Mouse (Mus musculus): ENCODE data around the gene Trarg1.
"Not testable (repeated sequence)": the region's sequence is repeated elsewhere in the genome, so short reads cannot be mapped to it uniquely, and the experiment has no call there.

Trarg1 gene

DNA sequence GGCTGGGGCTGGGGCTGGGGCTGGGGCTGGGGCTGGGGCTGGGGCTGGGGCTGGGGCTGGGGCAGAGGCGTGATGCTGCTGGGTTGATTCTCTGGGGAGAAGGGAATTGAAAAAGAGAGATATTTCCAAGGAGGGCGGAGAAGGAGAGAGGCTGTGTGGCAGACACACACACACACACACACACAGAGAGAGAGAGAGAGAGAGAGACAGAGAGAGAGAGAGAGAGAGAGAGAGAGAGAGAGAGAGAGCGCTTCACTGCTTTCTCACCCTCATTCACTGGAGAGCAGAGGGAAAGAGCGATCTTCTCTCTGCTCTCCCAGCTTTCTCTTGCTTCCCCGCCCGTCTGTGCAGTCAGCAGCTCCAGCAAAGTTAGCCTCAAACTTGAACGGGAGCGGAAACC, at the start of gene Trarg1:
Gene Trarg1, plus strand, starts transcription at position 301 of the 400 bp plus-strand sequence.
- ATAC-seq (ENCODE audit: insufficient number of reproducible peaks, low FRiP score, low TSS enrichment), result not testable (repeated sequence)

DNA sequence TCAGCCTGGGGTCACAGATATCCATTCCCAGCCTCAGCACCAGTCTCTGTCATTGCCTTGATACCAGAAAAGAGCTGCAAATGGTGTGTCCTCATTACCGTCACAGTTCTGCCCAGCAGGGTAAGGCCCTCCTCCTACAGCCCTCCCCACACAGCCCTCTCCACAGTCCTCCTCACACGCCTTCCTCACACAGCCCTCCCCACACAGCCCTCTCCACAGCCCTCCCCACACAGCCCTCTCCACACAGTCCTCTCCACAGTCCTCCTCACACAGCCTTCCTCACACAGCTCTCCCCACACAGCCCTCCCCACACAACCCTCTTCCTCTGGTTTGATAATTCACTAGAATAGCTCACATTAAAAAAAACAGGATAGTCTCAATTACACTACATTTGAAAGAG, 49.6 kb upstream of the Trarg1 start:
- ATAC-seq (ENCODE audit: insufficient number of reproducible peaks, low FRiP score, low TSS enrichment), result no peak

DNA sequence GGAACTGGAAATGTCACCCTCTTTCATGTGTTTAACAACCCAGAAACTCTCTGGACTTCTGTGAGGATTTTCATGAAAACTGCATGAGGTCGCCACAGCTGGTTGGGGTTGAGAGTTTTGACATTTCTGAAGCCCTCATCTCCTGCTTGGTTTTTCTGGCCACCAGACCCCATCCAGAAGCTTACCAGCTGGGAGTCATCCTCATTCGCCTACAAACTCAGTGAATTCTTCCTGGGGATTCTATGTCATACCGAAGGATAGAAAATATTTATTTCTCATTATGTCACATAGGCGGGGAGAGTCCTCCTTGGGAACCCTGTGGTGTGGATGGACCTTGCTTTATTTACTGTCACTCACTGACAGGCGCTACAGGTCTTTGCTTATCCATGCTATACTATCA, 49.1 kb upstream of the Trarg1 start:
- ATAC-seq (ENCODE audit: insufficient number of reproducible peaks, low FRiP score, low TSS enrichment), result no peak

DNA sequence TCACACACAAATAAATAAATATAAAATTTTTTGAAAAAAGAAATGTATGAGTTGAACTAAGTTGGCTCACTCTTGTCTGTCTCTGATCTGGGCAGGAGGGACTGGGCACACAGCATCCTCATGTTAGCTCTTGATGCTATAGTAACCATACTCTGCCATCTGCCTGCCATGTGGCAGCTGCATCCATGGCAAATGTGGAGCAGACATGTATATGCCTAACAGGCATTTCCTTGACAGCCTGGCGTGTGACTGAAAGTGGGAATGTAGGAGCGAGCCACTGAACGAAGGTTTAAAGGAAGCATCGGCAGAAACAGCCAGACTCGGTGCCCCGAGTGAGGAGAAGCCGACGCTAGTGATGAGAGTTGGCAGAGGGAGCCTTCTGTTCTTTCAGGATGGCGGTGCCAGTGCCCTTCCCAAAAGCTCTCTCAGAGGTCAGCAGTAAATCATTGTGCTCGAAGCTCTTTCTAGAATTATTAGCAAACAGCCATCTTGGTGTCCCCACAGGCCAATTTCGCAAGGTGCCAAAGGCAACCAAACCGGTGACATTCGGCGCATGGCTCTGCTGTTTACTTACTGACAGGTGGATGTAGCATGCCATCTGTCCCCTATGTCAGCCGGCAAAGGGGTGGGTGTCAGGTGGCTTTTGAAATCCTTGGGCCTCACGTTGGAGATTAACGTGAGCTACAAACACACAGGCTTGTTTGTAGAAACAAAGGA, 40.2 kb upstream of the Trarg1 start:
- peak; percentile 40; the same call in 1 of the 2 replicates for ATAC-seq (ENCODE audit: insufficient number of reproducible peaks, low FRiP score, low TSS enrichment)

DNA sequence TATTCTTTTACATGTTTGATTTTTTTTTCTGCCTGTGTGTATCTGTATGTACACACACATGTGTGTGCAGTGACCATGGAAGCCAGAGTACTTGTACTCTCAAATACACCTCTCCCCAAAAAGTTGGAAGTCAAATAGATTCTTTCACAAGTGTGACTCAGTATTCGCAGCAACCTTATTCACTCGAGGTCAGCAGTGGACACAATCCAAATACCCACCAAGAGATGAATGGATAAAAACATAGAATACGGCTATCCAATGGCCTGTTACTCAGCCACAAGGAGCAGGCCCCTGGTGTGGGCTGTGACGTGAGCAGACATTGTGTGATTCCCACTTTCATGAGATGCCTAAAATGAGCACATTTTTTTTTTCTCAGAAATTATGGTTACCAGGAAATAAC, 39.4 kb upstream of the Trarg1 start:
- ATAC-seq (ENCODE audit: insufficient number of reproducible peaks, low FRiP score, low TSS enrichment), result no peak

DNA sequence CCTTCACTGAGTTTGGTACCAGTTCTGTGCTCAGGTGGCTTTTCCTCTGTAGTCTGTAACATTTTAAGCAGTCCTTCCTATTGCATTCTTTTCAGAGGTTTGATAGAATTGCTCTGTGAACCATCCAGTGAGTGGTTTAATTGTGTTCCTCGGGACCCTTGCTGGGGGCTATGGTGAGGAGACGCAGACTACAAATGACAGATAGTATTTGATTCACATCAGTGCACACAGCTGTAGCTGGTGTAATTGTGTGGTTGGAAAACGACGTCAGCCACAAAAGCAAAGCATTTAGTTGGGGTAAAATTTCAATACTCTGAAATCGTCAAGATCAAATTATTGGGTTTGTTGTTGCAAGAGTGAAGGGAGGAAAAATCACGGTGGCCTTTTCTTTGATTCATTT, 35.4 kb upstream of the Trarg1 start:
- ATAC-seq (ENCODE audit: insufficient number of reproducible peaks, low FRiP score, low TSS enrichment), result no peak

DNA sequence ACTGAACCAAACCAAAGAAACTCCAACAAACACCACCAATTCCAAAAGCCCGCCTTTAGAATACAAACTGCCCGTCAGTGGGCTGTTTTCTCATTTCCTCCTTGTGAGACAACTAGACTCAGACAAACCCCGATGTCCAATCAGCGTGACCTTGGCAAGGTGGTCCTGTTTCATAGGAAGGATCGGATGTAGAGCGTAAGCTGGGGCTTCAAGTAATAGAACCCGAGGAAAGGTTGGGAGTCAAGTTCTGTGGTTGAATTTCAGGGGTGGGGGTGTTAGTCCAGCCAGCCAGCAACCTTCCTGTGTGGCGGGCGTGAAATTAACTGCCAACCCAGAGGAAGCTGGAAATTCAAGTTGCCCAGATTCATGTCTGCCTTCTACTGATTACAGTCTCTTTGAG, 34.6 kb upstream of the Trarg1 start:
- ATAC-seq (ENCODE audit: insufficient number of reproducible peaks, low FRiP score, low TSS enrichment), result no peak

DNA sequence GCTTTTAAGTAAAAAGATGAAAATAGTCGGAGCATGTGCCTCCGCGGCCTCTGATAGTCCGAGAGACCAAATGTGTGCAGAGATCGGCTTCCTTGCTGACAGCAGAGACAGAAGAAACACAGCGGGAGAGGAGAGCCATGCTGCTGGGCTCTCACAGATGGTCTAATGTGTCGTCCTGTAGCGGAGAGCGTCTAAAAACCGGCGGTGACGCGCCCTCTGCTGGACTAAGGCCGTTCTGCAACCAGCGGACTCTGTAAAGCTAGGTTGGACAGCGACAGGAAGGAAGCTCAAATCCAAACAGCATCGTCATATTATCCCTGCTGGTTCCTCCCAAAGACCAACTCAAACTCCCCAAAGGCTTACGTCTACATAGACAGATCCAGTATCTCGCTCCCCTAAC, 33.7 kb upstream of the Trarg1 start:
- ATAC-seq (ENCODE audit: insufficient number of reproducible peaks, low FRiP score, low TSS enrichment), result peak; percentile 86

DNA sequence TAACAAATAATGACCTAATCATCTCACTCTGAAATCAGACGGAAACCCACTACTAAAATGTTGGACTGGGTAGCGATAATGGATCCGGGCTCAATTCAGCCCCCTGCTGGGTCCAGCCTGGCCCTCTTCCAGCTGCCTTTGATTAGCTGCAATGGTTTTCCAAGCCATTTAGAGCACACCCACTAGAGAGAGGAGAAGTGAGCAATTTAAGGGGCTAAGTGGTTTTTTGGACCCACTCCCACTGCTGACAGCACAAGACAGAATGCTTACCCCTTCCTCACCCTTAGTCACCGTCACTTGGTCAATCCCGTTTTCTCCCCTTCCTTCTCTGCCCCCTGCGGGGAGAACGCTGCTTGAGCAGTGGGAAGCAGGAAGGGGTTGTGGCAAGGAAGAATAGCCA, 32.5 kb upstream of the Trarg1 start:
- ATAC-seq (ENCODE audit: insufficient number of reproducible peaks, low FRiP score, low TSS enrichment), result no peak

DNA sequence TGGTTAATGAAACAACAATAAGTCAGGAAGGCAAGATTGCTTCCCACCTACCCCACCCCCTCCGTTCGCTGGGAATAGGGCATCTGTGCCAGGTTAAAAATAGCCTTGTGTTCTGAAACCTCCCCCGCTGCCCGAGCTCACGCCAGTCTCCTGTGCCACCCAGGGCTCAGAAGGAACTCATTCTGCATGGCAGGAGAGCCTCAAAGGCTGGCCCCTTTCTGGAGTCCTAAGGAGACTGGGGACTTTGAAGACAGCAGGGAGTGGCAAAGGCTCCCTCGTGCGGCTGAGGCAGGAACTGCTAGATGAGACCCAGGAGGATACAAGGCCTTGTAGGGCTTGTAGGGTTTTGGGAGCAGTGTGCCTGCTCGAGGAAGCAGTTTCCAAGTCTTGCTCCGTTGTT, 32.1 kb upstream of the Trarg1 start:
- no peak for ATAC-seq (ENCODE audit: insufficient number of reproducible peaks, low FRiP score, low TSS enrichment)

DNA sequence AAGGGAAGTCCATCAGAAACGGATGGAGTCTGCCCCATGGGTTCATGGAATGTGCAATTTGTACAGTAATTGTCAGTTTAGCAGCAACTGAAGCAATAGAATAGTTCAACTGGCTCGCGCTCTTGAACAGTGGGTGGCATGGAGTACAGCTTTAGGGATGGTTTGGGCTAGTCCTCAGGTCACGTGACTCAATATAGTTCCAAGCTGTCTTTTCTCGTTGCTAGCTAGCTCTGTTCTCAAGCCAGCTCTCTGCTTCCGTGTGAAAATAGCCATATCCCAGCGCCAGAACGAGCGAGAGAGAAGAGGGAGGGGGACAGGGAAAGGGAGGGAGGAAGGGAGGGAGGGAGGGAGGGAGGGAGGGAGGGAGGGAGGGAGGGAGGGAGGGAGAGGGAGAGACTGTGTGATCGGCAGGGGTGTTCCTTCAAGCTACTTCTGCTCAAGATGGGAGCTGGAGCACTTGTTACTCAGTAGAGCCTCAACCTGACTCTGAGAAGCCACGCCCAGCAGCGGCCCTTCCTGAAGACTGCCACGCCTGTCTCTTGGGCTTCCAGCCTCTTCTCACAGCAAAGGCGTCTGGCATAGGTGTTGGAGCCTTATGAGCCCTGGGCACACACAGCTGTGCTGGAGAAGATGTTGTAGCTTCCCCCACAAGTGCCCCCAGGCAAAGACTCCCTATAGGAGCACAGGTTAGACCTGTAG, 28.6 kb upstream of the Trarg1 start:
- ATAC-seq (ENCODE audit: insufficient number of reproducible peaks, low FRiP score, low TSS enrichment), result no peak

DNA sequence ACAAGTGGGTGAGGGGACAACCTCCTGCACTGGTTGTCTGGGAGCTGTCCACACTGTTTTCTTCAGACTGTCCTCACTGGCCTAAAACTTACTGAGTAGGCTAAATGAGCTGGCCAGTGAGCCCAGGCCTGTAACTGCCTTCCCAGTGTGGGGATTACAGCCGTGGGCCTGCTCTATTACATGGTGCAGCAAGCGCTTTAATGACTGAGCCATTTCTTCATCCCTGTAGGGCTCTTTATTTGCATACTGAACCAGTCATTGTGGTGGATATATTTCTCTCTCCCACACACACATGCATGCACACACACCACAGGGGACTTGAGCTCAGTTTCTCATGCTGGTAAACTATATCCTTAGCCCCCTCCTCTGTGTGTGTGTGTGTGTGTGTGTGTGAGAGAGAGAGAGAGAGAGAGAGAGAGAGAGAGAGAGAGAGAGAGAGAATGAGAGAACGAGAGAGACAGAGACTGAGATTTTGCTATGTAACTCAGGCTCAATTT, 26.7 kb upstream of the Trarg1 start:
- no peak for ATAC-seq (ENCODE audit: insufficient number of reproducible peaks, low FRiP score, low TSS enrichment)

DNA sequence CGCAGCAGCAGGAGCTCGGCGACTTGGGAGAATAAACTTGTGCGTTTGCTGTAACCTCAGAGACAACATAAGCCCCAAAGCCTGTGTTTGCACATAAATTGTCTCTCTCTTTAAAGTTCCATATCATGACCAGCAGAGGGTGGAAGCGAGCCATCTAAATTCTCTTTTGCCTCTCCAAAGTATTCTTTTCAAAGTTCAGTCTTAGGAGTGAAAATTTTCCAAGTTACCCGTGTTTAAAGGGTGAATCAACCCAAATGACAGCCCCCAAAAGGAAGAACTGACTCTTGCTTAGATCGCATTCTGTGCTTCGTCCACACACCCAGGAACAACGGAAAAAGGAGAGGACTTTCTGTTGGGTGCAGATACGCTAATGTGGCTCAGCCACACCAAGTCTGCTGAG, 24.5 kb upstream of the Trarg1 start:
- ATAC-seq (ENCODE audit: insufficient number of reproducible peaks, low FRiP score, low TSS enrichment), result no peak

DNA sequence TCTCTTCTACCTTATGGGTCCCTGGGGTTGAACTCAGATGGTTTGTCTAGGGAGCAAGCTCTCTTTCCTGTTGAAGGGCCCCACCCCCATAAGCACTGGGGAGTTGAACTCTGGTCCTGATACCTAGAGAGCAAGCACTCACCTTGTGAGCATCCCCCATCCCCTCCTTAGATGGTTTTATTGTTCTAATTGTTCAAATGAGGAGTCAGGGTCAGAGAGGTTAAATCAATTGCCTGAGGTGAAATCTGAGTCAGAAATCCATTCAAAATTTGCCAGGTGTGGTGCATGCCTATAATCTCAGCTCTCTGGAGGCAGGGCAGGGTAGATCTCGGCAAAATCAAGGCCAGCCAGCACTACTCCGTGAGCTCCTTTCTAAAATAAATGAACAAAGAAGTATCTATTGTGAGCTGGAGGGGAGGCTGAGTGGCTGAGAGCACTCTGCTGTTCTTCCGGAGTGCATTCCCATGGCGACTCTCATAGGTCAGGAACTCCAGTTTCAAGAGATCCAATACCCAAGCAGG, 22.1 kb upstream of the Trarg1 start:
- no peak for ATAC-seq (ENCODE audit: insufficient number of reproducible peaks, low FRiP score, low TSS enrichment)

DNA sequence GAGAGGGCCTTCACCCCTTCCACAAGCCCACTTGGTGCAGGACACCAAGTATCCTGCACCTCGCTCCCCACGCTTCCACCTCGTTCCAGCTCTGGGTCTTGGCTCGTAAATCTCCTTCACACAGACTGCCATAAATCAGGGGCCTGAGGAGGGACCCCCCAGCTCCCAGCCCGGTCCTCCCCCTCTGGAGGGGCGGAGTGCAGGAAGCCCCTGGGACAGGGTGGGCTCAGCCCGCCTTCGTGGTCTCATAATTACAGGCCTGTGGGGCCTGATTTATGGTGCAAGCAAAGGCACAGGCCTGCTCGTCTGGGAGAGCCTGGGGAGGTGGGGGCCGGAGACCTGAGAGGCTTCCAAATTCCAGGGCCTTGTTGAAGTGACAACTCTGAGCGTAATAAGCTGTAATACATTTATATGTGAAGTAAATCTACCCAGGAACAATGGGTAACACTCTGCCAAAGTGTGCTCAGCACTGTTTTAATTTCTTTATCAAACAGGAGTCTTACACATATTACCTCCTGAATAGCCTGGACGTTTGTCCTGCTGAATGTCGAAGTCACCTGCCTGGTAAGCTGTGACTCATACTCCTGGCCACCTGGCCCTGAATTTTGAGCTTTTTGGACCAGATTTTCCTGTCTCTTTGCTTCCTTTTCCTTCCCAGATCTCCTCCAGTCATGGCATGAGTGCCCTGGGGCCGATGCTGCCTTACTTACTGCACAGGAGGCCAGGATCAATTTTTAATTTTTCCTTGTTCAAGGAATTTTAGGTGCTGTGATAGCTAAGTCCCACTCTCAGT, 20.3 kb upstream of the Trarg1 start:
- peak; percentile 45; the same call in 1 of the 2 replicates for ATAC-seq (ENCODE audit: insufficient number of reproducible peaks, low FRiP score, low TSS enrichment)

DNA sequence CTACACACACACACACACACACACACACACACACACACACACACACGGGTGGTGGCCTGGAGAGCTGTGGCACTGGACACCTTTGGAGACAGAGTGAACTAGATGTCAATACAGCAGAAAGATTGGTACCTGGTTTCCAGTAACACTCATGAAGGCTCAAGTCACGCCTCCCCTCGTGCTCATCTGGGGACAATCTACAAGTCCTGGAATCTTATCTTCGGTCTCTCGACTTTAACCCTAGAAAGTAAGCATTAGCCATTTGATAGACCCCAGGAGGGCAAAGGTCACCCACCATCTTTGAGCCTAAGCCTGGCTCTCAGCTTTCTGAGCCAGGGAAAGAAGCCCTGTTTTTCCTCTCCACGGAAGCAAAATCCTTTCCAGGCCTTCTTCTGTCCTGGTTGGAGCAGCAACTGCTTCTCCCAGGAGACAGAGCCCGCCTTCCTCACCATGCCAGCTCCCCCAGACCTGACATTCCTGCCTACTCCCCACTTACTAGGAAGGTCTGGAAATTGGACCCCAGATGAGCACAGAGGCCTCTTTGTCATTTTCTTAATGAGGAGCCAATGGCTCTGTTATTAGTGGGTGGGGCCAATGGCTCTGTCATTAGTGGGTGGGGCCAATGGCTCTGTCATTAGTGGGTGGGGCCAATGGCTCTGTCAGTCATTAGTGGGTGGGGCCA, 17.7 kb upstream of the Trarg1 start:
- no peak for ATAC-seq (ENCODE audit: insufficient number of reproducible peaks, low FRiP score, low TSS enrichment)

DNA sequence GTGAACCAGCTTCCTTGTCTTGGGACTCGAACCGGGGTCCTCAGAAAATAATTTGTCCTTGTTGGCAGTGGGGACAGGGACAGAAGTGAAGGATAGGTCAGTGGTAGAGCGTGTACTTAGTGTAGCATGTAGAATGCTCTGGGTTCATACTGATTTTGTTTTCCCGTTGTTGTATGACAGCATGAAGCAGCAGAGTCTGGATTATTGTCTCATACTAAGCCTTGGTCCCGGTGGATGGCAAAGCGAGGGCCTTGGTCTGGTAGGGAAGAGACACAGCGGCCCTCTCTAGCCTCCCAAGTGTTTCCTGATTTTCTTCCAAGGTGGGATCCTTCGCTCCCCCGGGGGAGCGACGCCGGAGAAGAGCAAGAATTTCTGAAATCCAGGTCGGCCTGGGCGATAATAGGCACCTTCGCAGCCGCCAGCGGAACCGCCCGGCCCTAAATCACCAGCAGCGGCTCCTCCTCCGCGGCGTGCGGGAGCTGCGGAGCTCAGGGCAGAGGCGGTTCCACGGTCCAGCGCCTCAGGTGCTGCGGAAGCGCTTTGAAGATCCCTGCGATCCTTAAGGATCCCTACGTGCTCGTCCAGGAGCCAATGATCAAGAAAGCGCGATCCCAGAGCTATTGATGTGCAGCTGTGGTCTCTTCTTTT, 13.5 kb upstream of the Trarg1 start:
- ATAC-seq (ENCODE audit: insufficient number of reproducible peaks, low FRiP score, low TSS enrichment), result no peak

DNA sequence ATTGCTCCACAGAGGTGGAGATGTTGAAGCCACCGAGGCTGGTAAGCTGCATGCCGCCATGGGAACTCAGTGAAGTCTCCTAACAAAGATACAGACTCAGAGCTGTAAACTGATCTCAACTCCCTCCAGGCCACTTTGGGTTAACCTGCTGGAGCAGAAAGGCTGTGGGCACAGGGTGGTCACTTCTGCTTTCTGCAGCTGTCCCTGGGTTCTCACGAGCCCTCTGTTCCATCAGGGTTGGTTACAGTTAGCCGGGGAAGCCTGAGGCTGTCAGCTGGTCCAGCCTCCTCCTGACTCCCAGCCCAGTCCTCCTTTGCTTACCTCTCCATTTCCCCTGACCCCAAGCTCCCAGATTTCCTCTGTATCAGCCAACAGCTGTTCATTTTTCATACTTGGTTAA, 11.8 kb upstream of the Trarg1 start:
- ATAC-seq (ENCODE audit: insufficient number of reproducible peaks, low FRiP score, low TSS enrichment), result no peak

DNA sequence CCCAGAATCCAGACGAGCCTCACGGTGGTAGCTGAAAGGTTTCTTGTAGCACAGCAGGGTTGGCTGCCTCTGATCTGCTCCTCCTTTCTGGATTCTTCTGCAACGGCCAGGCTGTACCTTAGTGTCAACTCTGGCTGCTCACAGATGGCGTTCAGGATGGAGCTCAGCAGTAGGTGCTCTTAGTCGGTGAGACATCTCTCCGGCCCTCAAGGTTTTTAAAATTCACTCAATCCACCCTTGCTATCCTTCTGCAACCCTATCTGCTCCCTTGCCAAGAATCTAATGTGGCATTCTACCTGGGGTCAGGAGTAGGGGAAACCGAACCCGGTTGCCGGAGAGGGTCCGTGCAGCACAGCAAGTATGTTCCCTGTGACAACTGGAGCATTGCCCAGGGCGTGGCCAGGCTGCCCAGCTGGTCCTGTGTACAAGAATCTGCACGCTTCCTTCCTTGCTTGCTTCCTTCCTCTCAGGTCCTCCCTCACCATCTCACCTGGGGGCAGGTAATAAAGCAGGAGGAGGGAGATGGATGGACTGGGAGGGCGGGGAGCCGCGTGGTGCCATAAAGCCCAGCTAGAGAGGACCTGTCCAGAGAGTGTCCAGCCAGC, 7.6 kb upstream of the Trarg1 start, which contains the start of gene Bhlha9:
Gene Bhlha9, plus strand, starts transcription at position 600 of the 605 bp plus-strand sequence.
- ATAC-seq (ENCODE audit: insufficient number of reproducible peaks, low FRiP score, low TSS enrichment), result peak; percentile 74; the same call in 1 of the 2 replicates

All from cerebellum, adult (tissue).